Mouse (Mus musculus): ENCODE data around the gene Fgfr2.

- TF ChIP-seq CTCF (IDR thresholded peaks at IDR 0.05; ENCODE audit: low read depth) (no peak), EP300 (IDR thresholded peaks at IDR 0.05; ENCODE audit: low read depth) (no peak)
Measured at GRCm38 (mm10) chr7:133113185-133113895, 9.8 kb downstream of the Fgfr2 start.

Data from liver, postnatal 0 days (tissue).